Mouse (Mus musculus): ENCODE results near the gene Phlpp2. TPM values are rescaled to one million over a fixed set of nuclear protein-coding genes. Genes with fewer than 3 reads are reported as not detected.
A peak's percentile ranks its signal among the peaks of the same experiment; 100 is the strongest.
"Not testable (repeated sequence)": the region's sequence is repeated elsewhere in the genome, so short reads cannot be mapped to it uniquely, and the experiment has no call there.

The Phlpp2 gene
- 19.5 and 22.1 TPM in 2 replicates for polyA plus RNA-seq (2012; rRNA removed)

- peak; percentile 78 to 94 for DNase-seq (ENCODE audit: extremely low spot score in 1 of 2, low spot score in 1 of 2)
Observed at GRCm38 (mm10) chr8:109868003-109868679, at the start of gene Phlpp2. Phlpp2 (plus strand) TSS chr8:109868542.

GRCm38 (mm10) chr8:109823561-109823960 is 44.8 kb upstream of the Phlpp2 start:
- no peak for DNase-seq (ENCODE audit: extremely low spot score in 1 of 2, low spot score in 1 of 2)

GRCm38 (mm10) chr8:109839822-109840221 is 28.5 kb upstream of the Phlpp2 start:
- DNase-seq (ENCODE audit: extremely low spot score in 1 of 2, low spot score in 1 of 2) = no peak

GRCm38 (mm10) chr8:109842468-109842867 is 25.9 kb upstream of the Phlpp2 start:
- no peak for DNase-seq (ENCODE audit: extremely low spot score in 1 of 2, low spot score in 1 of 2)

- no peak for DNase-seq (ENCODE audit: extremely low spot score in 1 of 2, low spot score in 1 of 2)
Observed at GRCm38 (mm10) chr8:109847866-109848265, 20.5 kb upstream of the Phlpp2 start.

GRCm38 (mm10) chr8:109848981-109849380 is 19.4 kb upstream of the Phlpp2 start:
- no peak for DNase-seq (ENCODE audit: extremely low spot score in 1 of 2, low spot score in 1 of 2)

- peak; percentile 51 to 87 for DNase-seq (ENCODE audit: extremely low spot score in 1 of 2, low spot score in 1 of 2)
Observed at GRCm38 (mm10) chr8:109853423-109853822, 14.9 kb upstream of the Phlpp2 start.

GRCm38 (mm10) chr8:109854522-109854921 is 13.8 kb upstream of the Phlpp2 start:
- no peak for DNase-seq (ENCODE audit: extremely low spot score in 1 of 2, low spot score in 1 of 2)

GRCm38 (mm10) chr8:109855451-109855850 is 12.9 kb upstream of the Phlpp2 start:
- no peak for DNase-seq (ENCODE audit: extremely low spot score in 1 of 2, low spot score in 1 of 2)

GRCm38 (mm10) chr8:109863398-109863797 is 4.9 kb upstream of the Phlpp2 start:
- no peak for DNase-seq (ENCODE audit: extremely low spot score in 1 of 2, low spot score in 1 of 2)

- DNase-seq (ENCODE audit: extremely low spot score in 1 of 2, low spot score in 1 of 2) = no peak
Observed at GRCm38 (mm10) chr8:109864798-109865197, 3.5 kb upstream of the Phlpp2 start.

- DNase-seq (ENCODE audit: extremely low spot score in 1 of 2, low spot score in 1 of 2) = peak; percentile 34 to 53
Observed at GRCm38 (mm10) chr8:109865536-109865935, 2.8 kb upstream of the Phlpp2 start.

- DNase-seq (ENCODE audit: extremely low spot score in 1 of 2, low spot score in 1 of 2) = no peak
Observed at GRCm38 (mm10) chr8:109866690-109867089, 1.7 kb upstream of the Phlpp2 start.

GRCm38 (mm10) chr8:109868680-109869361 is 479 bp downstream of the Phlpp2 start:
- peak in 1 of 2 experiments; percentile 46 for DNase-seq (ENCODE audit: extremely low spot score in 1 of 2, low spot score in 1 of 2)

- DNase-seq (ENCODE audit: extremely low spot score in 1 of 2, low spot score in 1 of 2) = no peak
Observed at GRCm38 (mm10) chr8:109871056-109871455, 2.7 kb downstream of the Phlpp2 start.

GRCm38 (mm10) chr8:109873800-109874199 is 5.5 kb downstream of the Phlpp2 start:
- not testable (repeated sequence) for DNase-seq (ENCODE audit: extremely low spot score in 1 of 2, low spot score in 1 of 2)

GRCm38 (mm10) chr8:109880012-109880662 is 11.8 kb downstream of the Phlpp2 start:
- no peak for DNase-seq (ENCODE audit: extremely low spot score in 1 of 2, low spot score in 1 of 2)

- no peak for DNase-seq (ENCODE audit: extremely low spot score in 1 of 2, low spot score in 1 of 2)
Observed at GRCm38 (mm10) chr8:109885294-109885693, 17.0 kb downstream of the Phlpp2 start.

- DNase-seq (ENCODE audit: extremely low spot score in 1 of 2, low spot score in 1 of 2) = no peak
Observed at GRCm38 (mm10) chr8:109889211-109889610, 20.9 kb downstream of the Phlpp2 start.

- DNase-seq (ENCODE audit: extremely low spot score in 1 of 2, low spot score in 1 of 2) = no peak
Observed at GRCm38 (mm10) chr8:109890794-109891585, 22.6 kb downstream of the Phlpp2 start.

GRCm38 (mm10) chr8:109894636-109895035 is 26.3 kb downstream of the Phlpp2 start:
- DNase-seq (ENCODE audit: extremely low spot score in 1 of 2, low spot score in 1 of 2) = no peak
